Mouse (Mus musculus): Measurements from ENCODE around the gene Cdh10. TPM values are rescaled to one million over a fixed set of nuclear protein-coding genes. Genes with fewer than 3 reads are reported as not detected.

The Cdh10 gene
- polyA plus RNA-seq, 1 experiment from 2014 or later = 4.1 TPM

DNA sequence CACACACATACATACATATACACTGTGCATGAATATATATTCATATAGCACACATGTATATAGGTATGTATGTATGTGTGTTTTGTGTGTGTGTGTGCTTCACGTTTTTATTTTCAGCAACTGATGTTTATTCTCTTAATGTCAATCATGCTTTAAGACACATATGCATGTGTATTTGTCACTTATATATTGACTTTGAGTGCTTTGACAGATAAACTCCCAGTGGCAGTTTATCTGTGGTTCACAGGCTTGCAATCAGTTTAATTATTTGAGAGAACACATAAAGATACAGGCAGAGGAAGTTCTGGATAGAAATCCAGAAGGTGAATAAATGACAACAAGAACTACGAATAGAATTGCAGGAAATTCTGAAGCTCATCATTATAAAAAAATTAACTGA is 67.9 kb downstream of the Cdh10 start:
- Histone ChIP-seq H3K4me1 (replicated peaks) (no peaks in the 10 kb centered on the region), H3K27ac (no peak overlapping the region), H3K4me3 (no peak overlapping the region), H3K27me3 (ENCODE audit: insufficient read depth, poor library complexity, severe bottlenecking) (no peaks in the 10 kb centered on the region), H3K9me3 (no peaks in the 10 kb centered on the region), H3K36me3 (no peaks in the 10 kb centered on the region)
- DNase-seq (ENCODE audit: low spot score) = no peak
- WGBS = 81% methylated on average over 2 of the region's 2 CpGs

- H3K27ac ChIP-seq = no peak overlapping the region
- no peaks in the 10 kb centered on the region for H3K36me3 ChIP-seq
- no peak overlapping the region for H3K4me3 ChIP-seq
- WGBS = 89% methylated on average over 2 of the region's 2 CpGs
- H3K27me3 ChIP-seq (ENCODE audit: insufficient read depth, poor library complexity, severe bottlenecking) = no peaks in the 10 kb centered on the region
- no peaks in the 10 kb centered on the region for H3K4me1 ChIP-seq (replicated peaks)
- H3K9me3 ChIP-seq = no peaks in the 10 kb centered on the region
- no peak for DNase-seq (ENCODE audit: low spot score)
Measured at GRCm38 (mm10) chr15:18888912-18889311, 70.2 kb downstream of the Cdh10 start.

GRCm38 (mm10) chr15:18890358-18890757 is 71.6 kb downstream of the Cdh10 start:
- no peaks in the 10 kb centered on the region for H3K4me1 ChIP-seq (replicated peaks)
- no peak overlapping the region for H3K4me3 ChIP-seq
- H3K27ac ChIP-seq = no peak overlapping the region
- H3K36me3 ChIP-seq = no peaks in the 10 kb centered on the region
- 91% methylated on average over 8 of the region's 8 CpGs for WGBS
- DNase-seq (ENCODE audit: low spot score) = no peak
- no peaks in the 10 kb centered on the region for H3K27me3 ChIP-seq (ENCODE audit: insufficient read depth, poor library complexity, severe bottlenecking)
- no peaks in the 10 kb centered on the region for H3K9me3 ChIP-seq

GRCm38 (mm10) chr15:18900776-18901175 is 82.0 kb downstream of the Cdh10 start:
- Histone ChIP-seq H3K27me3 (ENCODE audit: insufficient read depth, poor library complexity, severe bottlenecking) (no peaks in the 10 kb centered on the region), H3K36me3 (no peaks in the 10 kb centered on the region), H3K4me3 (no peak overlapping the region), H3K27ac (no peak overlapping the region), H3K9me3 (no peaks in the 10 kb centered on the region), H3K4me1 (replicated peaks) (no peaks in the 10 kb centered on the region)
- DNase-seq (ENCODE audit: low spot score) = no peak

- WGBS = 82% methylated on average over 2 of the region's 2 CpGs
- H3K4me3 ChIP-seq = no peak overlapping the region
- H3K9me3 ChIP-seq = no peaks in the 10 kb centered on the region
- H3K36me3 ChIP-seq = no peaks in the 10 kb centered on the region
- no peaks in the 10 kb centered on the region for H3K27me3 ChIP-seq (ENCODE audit: insufficient read depth, poor library complexity, severe bottlenecking)
- no peak for DNase-seq (ENCODE audit: low spot score)
- no peak overlapping the region for H3K27ac ChIP-seq
- H3K4me1 ChIP-seq (replicated peaks) = no peaks in the 10 kb centered on the region
Measured at GRCm38 (mm10) chr15:18904131-18904530, 85.4 kb downstream of the Cdh10 start.

- Histone ChIP-seq H3K4me3 (no peak overlapping the region), H3K36me3 (no peaks in the 10 kb centered on the region), H3K27me3 (ENCODE audit: insufficient read depth, poor library complexity, severe bottlenecking) (no peaks in the 10 kb centered on the region), H3K9me3 (no peaks in the 10 kb centered on the region), H3K27ac (no peak overlapping the region), H3K4me1 (replicated peaks) (no peaks in the 10 kb centered on the region)
- DNase-seq (ENCODE audit: low spot score) = no peak
- 92% methylated on average over 4 of the region's 4 CpGs for whole genome bisulfite sequencing
Measured at GRCm38 (mm10) chr15:18910612-18911011, 91.9 kb downstream of the Cdh10 start.

- Histone ChIP-seq H3K9me3 (no peaks in the 10 kb centered on the region), H3K27ac (no peak overlapping the region), H3K36me3 (no peaks in the 10 kb centered on the region), H3K4me3 (no peak overlapping the region), H3K27me3 (ENCODE audit: insufficient read depth, poor library complexity, severe bottlenecking) (no peaks in the 10 kb centered on the region), H3K4me1 (replicated peaks) (no peaks in the 10 kb centered on the region)
- 88% methylated on average over 1 of the region's 1 CpGs for WGBS
- DNase-seq (ENCODE audit: low spot score) = no peak
Measured at GRCm38 (mm10) chr15:18925392-18926117, 106.8 kb downstream of the Cdh10 start.

- WGBS = 83% methylated on average over 2 of the region's 2 CpGs
- no peaks in the 10 kb centered on the region for H3K9me3 ChIP-seq
Measured at GRCm38 (mm10) chr15:18926964-18927363, 108.2 kb downstream of the Cdh10 start.

DNA sequence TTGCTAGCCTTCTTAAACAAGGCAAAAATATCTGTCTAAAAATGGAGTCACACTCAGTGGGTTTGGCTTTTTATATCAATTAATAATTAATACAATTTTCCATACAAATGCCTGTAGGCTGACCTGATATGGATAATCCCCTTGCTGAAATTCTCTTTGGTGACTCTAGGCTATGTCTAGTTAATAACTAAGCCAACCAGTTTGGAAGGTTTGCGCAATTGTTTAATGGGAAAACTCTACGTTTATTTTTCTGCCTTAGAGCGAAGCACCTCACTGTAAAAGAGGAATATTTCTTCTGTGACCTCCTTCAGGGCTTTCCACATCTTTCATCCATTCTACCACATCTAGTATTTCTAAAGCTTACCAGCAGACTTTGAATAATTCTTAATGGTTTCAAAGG is 133.5 kb downstream of the Cdh10 start:
- Histone ChIP-seq H3K4me3 (no peak overlapping the region), H3K27ac (no peak overlapping the region), H3K4me1 (replicated peaks) (no peaks in the 10 kb centered on the region), H3K36me3 (no peaks in the 10 kb centered on the region), H3K27me3 (ENCODE audit: insufficient read depth, poor library complexity, severe bottlenecking) (no peaks in the 10 kb centered on the region), H3K9me3 (no peaks in the 10 kb centered on the region)
- no peak for DNase-seq (ENCODE audit: low spot score)
- WGBS = 97% methylated on average over 3 of the region's 3 CpGs

More at GRCm38 (mm10) chr15:18926964-18927363, 108.2 kb downstream of the Cdh10 start:
- Histone ChIP-seq H3K27me3 (ENCODE audit: insufficient read depth, poor library complexity, severe bottlenecking) (no peaks in the 10 kb centered on the region), H3K27ac (no peak overlapping the region), H3K36me3 (no peaks in the 10 kb centered on the region), H3K4me3 (no peak overlapping the region), H3K4me1 (replicated peaks) (no peaks in the 10 kb centered on the region)
- no peak for DNase-seq (ENCODE audit: low spot score)

DNA sequence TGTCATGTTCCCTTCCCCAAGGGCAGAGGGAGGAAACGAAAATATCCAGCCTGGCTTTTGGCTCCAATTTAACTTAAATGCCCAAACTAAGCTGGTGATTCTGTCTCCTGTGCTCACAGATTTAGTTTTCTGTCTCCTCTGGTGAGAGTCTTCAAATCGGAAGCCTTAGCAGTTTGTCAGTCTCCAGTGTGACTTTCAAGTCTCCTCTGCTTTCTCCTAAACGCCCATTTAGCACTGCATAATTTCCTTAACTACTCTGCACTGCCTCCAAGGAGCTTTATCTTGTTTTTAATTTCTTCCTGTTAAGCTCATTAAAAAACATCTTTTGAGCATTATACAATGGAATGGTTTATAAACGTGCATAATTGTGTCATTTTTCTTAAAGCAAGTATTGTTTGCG is 156.3 kb downstream of the Cdh10 start:
- Histone ChIP-seq H3K4me1 (replicated peaks) (no peaks in the 10 kb centered on the region), H3K27ac (no peak overlapping the region), H3K27me3 (ENCODE audit: insufficient read depth, poor library complexity, severe bottlenecking) (no peaks in the 10 kb centered on the region), H3K36me3 (no peaks in the 10 kb centered on the region), H3K4me3 (no peak overlapping the region), H3K9me3 (no peaks in the 10 kb centered on the region)
- DNase-seq (ENCODE audit: low spot score) = no peak
- 72% methylated on average over 5 of the region's 5 CpGs for WGBS

DNA sequence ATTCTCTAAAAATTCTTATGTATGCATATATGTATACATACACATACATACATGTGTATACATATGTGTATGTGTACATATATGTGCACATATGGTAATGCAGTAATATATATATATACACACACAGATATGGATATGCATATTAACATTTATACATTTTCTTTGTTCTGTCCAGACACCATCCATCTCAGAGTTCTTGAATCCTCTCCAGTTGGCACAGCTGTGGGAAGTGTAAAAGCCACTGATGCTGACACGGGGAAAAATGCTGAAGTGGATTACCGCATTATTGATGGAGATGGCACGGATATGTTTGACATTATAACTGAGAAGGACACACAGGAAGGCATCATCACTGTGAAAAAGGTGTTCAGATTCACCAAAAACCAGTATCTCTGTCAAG is 166.1 kb downstream of the Cdh10 start:
- WGBS = 93% methylated on average over 3 of the region's 3 CpGs
- DNase-seq (ENCODE audit: low spot score) = no peak
- no peaks in the 10 kb centered on the region for H3K4me1 ChIP-seq (replicated peaks)
- no peak overlapping the region for H3K4me3 ChIP-seq
- H3K27me3 ChIP-seq (ENCODE audit: insufficient read depth, poor library complexity, severe bottlenecking) = no peaks in the 10 kb centered on the region
- no peaks in the 10 kb centered on the region for H3K9me3 ChIP-seq
- no peaks in the 10 kb centered on the region for H3K36me3 ChIP-seq
- no peak overlapping the region for H3K27ac ChIP-seq

DNA sequence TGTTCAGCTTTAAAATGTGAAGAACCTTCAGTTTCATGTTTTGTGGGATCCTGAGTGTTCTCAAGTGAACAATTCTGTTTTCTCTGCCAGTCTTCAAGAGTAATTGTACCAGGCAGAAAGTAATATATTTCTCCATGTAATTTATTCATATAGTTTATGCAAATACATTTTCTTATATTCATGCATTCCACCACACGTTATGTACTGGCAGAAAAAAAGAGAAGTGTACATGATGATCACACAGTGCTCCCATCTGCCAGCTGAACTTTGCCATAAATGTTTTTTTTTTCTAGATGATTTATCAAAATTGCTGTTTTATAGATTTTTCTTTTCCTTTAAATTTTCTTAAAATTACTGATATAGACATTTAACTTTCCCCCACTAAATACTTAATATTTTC is 168.9 kb downstream of the Cdh10 start:
- no peak overlapping the region for H3K27ac ChIP-seq
- DNase-seq (ENCODE audit: low spot score) = no peak
- H3K9me3 ChIP-seq = no peaks in the 10 kb centered on the region
- no peaks in the 10 kb centered on the region for H3K36me3 ChIP-seq
- WGBS = 80% methylated on average over 1 of the region's 1 CpGs
- H3K4me3 ChIP-seq = no peak overlapping the region
- no peaks in the 10 kb centered on the region for H3K27me3 ChIP-seq (ENCODE audit: insufficient read depth, poor library complexity, severe bottlenecking)
- no peaks in the 10 kb centered on the region for H3K4me1 ChIP-seq (replicated peaks)

- no peaks in the 10 kb centered on the region for H3K27me3 ChIP-seq (ENCODE audit: insufficient read depth, poor library complexity, severe bottlenecking)
- H3K4me3 ChIP-seq = no peak overlapping the region
- H3K27ac ChIP-seq = no peak overlapping the region
- DNase-seq (ENCODE audit: low spot score) = no peak
- H3K36me3 ChIP-seq = no peaks in the 10 kb centered on the region
- no peaks in the 10 kb centered on the region for H3K4me1 ChIP-seq (replicated peaks)
- no peaks in the 10 kb centered on the region for H3K9me3 ChIP-seq
Measured at GRCm38 (mm10) chr15:18993512-18993911, 174.8 kb downstream of the Cdh10 start.

DNA sequence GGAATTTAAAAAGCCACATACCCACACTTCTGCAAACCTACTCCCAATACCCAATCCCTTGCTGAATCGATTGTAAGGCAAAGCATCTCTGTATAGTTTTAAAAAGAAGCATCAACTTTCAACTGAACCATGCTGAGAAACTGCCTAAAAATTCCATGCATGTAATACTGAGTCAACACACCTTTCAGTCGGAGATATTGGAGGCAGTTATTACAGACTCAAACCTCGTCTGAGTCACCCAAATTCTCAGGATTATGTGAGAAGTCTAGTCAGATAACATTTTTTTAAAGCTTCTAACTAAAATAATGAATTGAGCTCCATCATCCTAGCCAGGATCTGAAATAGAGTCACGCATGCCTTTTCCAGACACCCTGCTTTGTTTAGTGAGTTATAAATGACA is 175.5 kb downstream of the Cdh10 start:
- DNase-seq (ENCODE audit: low spot score) = no peak
- Histone ChIP-seq H3K36me3 (no peaks in the 10 kb centered on the region), H3K27ac (no peak overlapping the region), H3K27me3 (ENCODE audit: insufficient read depth, poor library complexity, severe bottlenecking) (no peaks in the 10 kb centered on the region), H3K9me3 (no peaks in the 10 kb centered on the region), H3K4me1 (replicated peaks) (no peaks in the 10 kb centered on the region), H3K4me3 (no peak overlapping the region)
- WGBS = 79% methylated on average over 4 of the region's 4 CpGs

All from hindbrain, embryonic 10.5 days (tissue).